Mouse (Mus musculus) bone marrow, adult 2 months (tissue): ENCODE measurements around the gene Cysltr2.

ENCODE experiments used
- CTCF ChIP-seq: fragments of 200-500 bp; IDR thresholded peaks from 2 replicates; pipeline ENCODE4 v1.5.1; 2011; ENCODE audit warnings: low read length, control low read depth; ENCODE audit not compliant: control insufficient read depth, insufficient read depth
- POLR2A ChIP-seq: fragments of 200-500 bp; IDR thresholded peaks from 2 replicates; pipeline ENCODE4 v1.6.1; 2011; ENCODE audit warnings: low read depth, mild to moderate bottlenecking, control low read depth, low read length, borderline replicate concordance; ENCODE audit not compliant: control insufficient read depth

GRCm38 (mm10) chr14:73058755-73059154 is 9.8 kb upstream of the Cysltr2 start:
- no peak for TF ChIP-seq CTCF
- no peak for TF ChIP-seq POLR2A
